Mouse (Mus musculus): ENCODE data around the gene Fate1.
"Not testable (repeated sequence)": the region's sequence is repeated elsewhere in the genome, so short reads cannot be mapped to it uniquely, and the experiment has no call there.

The Fate1 gene

DNA sequence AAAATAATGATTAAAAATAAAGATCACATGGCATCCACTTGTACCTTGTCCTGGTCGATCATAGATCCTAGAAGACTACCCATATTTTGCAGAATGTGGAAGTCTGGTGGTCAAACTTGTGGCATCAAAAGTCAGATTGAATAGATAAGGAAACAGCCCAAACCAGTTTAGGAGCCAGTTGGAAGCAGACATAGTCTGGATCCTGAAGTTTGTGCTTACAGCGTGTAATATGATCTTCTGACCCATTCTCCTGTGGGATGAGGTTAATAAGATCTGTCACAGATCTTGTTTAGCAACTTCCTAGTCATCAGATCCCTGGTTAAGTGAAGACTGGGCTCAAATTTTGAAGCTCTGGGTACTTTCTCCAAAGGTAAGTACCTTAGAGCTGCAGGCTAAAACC, at the start of gene Fate1:
Gene Fate1, plus strand, starts transcription at position 301 of the 400 bp plus-strand sequence.
- no peak for DNase-seq

DNA sequence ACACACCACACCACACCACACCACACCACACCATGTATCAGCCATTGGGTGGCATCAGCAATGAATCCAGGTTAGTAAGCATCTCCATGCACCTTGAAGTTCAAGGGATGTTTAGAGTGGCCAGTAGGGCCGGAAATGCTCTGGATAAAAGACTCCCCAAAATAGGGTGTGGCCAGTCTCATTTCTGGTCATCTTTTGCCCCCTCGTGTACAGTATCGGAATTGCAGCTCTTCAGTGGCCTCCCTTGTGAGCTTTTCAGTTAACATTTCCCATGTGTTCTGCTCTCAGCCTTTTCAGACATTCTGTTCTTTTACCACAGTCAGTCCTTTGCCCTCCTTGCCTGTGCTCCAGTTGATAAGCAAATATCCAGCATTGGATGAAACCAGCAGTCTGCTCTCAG, 26.2 kb upstream of the Fate1 start:
- DNase-seq = peak; percentile 5 to 17

DNA sequence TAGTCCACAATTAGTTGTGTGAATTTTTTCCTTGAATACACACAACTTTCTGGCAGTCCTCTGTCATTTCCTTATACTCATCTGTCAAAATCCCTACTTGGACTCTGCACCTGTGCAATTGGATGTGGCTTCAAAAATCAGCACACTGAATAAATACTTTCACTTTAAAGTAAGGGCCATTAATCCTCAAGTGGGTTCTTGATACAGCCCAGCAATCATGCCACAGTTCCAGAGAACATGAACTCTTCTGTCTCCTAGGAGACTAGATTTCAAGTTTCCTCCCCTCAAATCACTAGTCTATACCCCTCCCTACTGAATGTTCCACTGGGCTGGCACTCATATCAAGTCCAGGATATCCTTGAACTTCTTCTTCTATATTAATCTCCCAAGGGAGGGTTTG, 14.4 kb upstream of the Fate1 start:
- no peak for DNase-seq

DNA sequence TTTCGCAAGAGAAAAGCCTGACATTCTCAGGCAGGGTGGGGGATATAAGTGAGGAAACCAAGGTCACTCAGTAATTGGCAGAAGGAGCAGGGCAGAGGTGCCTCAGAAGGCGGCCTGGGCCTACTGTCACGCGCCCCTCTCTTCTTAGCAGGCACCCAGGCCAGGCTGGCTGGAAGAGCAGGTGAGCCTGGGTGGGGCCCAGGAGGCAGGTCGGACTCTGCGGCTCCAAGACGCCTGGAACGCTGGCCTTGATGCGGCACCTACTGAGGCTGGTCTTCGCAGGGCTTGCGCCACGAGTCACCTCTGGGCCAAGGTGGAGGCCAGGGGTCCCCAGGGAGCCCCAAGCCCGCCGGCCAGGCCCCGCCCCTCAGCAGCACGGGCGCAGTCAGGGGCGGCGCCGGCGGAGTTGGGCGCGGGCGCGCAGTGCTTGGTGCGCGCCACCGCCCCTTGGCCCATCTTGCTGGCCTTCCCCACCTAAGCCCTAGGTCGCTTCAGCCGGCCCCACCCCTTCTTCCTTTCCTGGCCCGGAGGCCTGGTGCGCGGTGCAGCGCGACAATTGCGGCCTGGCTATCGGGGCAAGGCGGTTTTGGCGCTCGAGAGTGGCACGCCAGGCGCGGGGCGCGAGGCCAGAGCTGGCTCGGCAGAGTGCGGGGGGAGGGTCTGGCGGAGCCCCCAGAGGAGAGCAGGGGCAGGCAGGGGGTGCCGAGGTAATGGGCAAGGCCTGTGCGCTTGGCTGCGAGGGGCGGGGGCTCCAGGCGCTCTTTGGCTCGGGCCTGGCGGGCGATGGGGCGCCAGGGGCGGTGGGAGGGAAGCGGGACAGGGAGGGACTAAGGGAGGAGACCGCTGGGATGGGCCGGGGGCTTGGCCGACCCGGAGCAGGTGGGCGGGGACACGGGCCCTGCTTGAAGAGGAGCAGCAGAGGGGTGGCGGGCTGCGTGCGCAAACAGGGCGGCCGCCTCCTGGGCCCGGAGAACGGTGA, 10.4 kb upstream of the Fate1 start, which contains the start of gene Prrg3:
Gene Prrg3, plus strand, starts transcription at position 552 of the 979 bp plus-strand sequence.
- DNase-seq = no peak

DNA sequence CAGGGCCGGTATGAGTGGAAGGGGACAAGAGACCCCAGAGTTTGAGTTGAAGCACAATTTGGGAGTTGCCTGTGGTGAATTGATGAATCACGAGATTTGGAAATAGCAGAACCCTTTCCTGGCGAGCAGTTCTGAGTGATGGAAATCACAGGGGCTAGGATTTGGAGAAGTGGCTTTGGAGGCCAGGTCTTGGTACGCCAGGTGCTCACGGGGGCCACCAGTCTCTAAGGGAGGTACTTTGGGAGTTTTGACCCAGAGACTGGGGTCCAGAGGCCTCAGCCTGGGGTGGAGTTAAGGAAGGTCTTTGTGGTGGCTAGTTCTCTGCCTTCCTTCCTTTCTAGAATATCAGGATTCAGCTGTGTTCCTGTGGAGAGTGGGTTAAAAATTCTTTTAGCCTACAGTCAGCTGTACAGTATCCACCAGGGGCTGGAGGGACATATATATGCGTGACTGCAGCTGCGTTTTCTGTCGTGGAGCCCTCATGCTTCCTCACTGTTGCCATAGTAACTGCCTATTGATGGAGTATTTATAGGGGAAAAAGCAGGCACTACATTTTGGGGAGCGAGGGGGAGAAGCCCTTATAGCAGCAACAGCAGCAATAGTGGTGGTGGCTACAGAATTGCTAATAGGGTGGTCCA, 9.4 kb upstream of the Fate1 start:
- DNase-seq = no peak

DNA sequence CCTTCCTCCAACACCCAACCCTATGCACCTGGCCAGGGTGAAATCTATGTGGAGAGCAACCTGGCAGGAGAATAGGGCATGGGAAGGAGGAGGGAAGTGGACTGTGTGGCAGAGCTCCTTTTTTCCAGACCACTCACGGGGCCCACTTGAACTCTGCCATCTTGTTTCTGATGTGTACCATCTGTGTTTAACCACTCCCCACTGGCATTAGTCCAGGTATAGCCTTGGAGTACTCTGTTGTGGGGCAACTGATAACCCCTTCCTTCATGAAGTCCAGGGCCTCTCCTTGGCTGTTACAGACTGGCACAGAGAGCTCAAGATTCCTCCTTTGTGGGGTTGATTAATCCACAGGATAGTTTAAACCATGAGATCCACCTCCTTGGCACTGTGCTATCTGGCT, 4.6 kb upstream of the Fate1 start:
- no peak for DNase-seq

DNA sequence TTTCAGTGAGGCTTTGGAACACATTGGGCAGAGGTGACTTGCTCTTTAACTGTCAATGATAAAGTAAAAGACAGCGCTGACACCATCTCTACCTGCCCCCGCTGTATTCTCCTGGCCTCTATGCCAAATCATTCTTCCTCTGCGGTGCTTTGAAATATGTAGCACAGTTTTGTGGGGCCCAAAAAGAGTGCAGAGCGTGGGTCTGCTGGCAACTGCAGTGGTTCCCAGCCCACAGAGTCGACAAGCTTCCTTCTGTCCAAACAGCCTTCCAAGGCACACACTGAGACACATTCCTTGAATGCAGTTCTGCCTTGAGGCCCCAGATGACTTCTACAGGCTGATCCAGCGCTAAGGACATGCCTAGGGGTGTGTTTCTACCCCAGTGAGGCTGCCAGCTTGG, 4.0 kb upstream of the Fate1 start:
- no peak for DNase-seq

DNA sequence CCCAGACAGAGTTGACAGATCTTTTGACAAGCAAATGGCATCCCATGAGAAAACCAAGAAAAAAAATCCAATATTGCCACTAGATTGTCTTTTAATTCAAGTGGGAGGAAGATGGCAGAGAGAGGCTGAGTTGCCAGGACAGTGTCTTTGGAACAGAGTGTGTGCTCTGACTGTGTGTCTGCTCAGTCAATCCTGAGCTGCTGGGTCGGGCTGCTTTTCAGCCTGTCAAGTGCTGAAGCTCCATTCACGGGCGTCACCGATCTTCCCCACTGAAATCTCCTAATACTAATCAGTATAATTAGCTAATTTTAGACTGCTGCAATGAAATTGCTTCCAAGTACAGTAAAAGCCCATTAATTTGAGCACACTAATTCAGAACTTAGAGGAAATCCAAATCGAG, 1.5 kb upstream of the Fate1 start:
- no peak for DNase-seq

DNA sequence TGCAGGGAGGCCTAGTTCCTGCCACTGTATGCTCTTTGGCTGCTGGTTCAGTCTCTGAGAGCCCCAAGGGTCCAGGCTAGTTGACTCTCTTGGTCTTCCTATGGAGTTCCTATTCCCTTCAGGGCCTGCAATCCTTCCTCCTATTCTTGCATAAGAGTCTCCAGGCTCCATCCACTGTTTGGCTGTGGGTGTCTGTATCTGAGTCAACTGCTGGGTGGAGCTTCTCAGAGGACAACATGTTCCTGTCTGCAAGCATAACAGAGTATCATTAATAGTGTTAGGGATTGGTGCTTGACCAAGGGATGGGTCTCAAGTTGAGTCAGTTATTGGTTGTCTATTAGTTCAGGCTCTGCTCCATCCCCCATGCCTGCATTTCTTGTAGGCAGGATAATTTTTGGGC, 4.9 kb downstream of the Fate1 start:
- DNase-seq = not testable (repeated sequence)

DNA sequence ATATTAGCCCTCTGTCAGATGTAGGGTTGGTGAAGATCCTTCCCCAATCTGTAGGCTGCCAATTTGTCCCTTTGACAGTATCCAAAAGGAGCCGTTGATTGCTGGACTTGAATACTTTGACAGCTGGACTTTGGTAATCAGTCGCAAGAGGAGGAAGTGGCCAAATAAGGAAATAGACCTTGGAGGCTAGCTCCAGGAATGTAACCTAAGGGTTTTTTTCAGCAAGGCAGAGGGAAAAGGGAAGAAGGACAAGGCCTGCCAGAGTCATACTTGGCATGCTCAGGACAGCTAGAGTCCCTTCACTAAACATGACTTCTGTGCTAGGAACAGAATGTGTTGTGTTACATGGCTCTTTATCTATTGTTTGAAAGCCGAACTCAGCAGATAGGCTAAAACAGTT, 7.7 kb downstream of the Fate1 start:
- no peak for DNase-seq

DNA sequence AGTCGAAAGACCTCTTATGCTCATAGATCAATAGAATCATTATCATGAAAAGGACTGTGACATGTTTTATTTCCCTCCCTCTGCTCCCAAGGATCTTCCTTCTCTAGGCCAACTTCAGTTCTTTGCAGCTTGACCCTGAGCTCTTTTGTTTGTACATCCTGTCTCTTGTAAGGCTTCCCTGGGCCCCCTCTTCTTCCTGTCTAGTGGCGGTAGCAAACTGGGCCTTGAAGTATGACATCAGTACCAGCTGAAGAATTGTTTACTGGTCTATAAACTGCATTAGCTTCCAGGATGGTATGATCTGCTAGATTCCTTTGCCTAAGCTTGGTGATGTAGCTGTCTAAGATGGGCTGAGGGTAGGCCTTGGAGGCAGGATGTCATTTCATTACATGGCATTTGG, 8.5 kb downstream of the Fate1 start:
- DNase-seq = no peak

DNA sequence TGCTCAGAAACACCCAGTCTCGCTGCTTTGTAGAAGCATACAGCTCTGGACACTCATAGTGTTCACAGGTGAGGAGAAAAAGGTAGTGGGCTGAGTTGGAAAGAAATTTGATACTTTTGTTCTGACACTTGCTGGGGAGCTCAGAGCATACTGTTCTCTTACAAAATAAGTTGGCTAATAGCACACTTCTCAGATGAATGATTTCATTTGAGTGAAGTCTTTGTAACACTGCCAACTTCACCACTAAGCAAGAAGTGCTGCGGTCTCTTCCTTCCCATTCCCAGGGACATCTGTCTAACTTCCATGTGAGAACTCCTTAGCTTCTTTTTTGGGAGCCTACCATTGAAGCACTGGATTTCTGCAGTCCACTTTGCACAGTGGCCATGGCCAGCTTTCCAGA, 10.4 kb downstream of the Fate1 start:
- DNase-seq = no peak

DNA sequence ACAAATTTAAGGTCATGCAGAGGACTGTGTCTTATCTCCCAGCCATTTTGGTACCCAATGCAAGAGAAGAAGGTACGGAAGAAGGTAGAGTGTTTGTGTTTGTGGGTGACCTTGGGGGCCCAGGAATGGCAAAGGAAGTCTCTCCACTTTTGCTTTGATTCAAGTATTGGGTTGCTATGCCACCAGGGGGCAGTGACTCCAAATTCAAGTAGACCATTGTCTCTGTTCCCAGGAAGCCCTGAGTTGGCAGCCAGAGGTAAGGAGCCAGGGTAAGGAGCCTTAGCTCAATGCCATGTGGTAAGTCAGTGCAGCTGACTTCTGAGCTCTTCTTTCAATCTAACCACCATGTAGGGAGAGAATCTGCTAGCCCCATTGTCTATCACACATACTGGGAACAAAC, 11.0 kb downstream of the Fate1 start:
- DNase-seq = no peak

DNA sequence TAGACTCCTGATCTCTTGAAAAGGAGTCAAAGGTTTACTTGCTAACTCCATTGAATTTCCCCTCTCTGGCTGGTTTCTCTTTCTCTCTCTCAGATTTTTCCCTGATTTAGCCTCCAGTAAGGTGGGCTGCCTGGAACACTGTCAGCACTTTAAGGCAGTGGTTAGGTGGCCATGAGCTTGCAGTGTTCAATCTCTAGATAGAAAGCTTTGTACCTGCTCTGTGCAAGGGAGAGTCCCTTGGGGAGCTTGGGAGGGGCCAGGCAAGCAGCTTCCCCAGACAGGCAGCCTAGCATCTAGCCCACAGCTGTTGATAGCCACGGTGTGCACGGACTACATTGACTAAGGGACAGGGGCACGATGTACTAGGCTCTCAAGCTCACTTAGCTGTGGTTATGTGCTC, 18.8 kb downstream of the Fate1 start, which contains the start of gene Cnga2:
Gene Cnga2, plus strand, starts transcription at position 301 of the 400 bp plus-strand sequence.
- no peak for DNase-seq

DNA sequence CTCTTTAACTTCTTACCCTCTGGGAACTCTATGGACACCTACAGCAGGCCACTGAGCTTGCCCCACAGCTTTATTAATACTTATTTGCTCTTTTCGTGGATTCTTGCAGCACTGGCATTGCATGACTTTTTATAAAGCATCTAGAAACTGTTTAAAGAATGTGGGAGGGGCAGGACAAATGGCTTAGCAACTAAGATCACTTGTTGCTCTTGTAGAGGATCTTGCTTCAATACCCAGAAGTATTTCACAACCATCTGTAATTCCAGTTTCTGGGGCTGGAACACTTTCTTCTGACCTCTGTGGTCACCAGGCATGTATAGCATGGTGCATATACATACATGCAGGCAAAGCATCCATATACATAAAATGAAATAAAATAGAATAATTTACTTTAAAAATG, 23.2 kb downstream of the Fate1 start:
- no peak for DNase-seq

DNA sequence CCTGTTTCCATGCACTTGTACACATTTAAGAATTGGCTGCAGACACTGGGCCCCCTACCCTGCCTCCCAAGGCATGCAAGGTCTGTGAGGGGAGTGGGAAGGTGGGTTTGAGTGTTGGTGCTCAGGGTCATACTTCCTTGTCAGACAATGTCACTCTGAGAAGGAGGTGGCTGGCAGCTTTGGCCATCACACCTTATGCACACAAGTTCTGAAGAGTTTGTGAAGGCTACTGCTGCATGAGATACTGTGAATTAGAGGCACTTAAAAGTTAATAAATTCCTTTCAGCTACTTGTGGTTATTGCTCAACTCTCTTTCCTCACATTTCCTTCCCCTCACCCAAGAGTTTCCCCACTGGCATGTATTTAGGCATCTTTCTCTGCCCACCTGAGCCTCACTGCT, 37.1 kb downstream of the Fate1 start:
- DNase-seq = no peak

DNA sequence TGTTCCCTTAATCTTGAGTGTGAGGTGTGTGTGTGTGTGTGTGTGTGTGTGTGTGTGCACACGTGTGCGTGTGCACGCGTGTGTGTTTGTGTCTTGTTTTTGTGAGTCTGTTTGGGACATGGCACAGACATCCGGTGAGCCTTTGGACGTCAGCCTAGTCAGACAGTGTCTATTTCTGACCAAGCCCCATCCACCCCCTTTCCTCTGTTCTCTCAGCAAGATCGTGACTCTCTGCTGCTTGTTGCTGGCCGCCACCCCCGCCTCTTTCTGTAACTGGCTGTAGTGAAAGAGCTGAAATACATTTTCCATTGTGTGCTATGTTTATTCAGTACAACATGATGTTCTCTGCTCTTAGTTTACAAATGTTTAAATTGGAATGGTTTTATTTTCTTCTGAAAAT, 39.5 kb downstream of the Fate1 start:
- no peak for DNase-seq

DNA sequence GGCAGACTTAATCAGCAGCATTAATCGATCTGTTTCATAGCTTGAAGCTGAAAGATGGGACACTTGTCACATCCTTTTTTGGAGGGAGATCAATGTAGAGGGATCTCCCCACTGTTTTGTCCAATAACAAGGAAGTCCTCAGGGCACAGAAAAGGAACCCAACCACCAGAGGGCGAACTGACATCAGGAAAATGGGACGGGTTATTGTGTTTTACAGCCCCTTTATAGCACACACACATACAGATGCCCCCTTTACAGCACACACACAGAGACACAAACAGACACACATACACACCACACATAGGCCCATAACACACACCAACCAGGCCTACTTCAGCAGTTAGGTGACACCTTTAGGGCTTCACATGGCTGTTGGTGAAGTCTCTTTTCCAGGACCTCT, 40.0 kb downstream of the Fate1 start:
- DNase-seq = no peak

DNA sequence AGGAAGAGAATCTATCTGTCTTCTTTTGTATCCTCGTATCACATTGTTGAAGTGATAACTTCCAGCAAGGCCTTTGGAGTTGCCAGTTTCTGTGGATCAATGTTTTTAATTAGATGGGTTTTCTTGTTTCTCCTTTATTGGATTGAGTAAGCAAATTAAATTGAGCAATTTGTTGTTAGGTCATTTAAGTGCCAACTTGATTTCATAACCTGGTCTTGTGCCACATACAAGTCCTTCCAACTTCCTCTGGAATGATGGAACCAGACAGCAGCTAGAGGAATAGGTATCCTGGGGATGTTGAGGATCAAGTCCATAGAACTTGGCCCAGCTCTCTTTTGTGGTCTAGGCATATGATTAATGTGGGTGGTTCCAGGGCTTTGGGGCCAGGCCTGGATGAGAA, 49.5 kb downstream of the Fate1 start:
- DNase-seq = no peak

DNA sequence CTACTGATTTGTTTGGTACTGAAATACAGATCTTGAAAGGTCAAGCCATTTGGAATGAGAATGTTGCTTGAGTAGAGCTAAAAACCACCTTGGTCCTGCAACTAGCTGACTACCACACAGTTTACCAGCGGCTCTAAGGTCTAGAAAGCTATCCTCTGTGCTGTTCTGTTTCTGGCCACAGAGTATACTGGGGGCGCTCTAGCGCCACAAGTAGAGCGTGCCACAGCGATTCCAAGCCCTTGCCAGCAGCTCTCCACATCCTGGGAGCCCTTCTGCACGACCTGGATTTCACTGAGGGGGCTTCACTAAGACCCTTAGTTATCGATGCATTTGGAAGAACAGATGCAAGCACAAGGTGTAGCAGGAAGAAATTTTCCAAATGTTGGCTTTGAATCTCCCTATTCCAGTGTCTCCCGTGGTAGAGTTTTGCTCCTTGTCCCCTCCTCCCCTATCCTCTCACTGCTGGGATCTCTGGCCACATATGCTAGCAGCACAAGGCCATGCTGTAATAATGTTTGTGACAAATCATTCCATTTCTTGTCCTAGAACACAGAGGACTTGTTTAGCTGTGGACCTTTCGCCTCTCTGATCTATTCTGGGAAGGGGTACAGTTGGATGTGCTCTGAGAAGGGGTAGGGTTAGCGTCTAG, 50.1 kb downstream of the Fate1 start:
- no peak for DNase-seq

DNA sequence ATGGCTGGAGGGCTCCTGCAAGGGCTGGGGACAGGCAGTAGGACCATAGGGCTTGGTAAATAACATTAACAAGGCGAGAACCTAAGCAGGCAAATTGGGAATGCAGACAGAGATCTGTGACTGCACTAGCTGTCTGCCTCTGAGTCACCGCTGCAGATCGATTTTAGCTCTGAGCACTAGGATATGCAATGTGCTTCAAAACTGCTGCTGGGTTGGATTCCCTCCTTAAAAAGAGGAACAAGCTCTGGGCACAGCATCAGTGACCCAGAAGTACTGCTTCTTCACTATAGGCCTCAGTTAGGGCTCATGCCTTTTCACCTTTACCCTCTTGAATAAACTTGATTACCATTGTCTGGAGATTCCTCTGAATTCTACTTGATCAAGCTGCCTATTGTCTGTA, 50.8 kb downstream of the Fate1 start:
- no peak for DNase-seq
